Mouse (Mus musculus): ENCODE results near the gene Lck.
A peak's percentile ranks its signal among the peaks of the same experiment; 100 is the strongest.

Gene Lck

GRCm38 (mm10) chr4:129507434-129508236 is 65.8 kb downstream of the Lck start:
- DNase-seq: no peak

DNA sequence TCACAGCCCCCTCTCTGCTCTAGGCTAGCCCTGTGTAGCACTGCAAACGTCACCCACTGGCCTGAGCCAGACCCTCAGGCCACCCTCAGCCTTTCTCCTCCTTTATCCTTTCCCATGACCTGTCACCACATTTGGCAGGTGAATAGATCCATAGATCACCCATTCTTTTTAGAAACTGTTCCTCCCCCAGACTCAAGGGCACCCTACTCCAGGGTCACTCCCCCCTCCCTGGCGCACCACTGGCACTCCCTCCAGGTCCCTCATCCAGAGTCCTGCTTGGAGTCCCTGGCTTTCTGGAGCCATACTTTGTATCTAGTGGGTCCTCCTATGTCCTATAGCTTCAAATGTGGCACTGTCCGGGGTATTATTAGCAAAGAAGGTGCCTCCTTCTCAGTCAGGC is 67.9 kb downstream of the Lck start:
- DNase-seq: no peak

- no peak for DNase-seq
Observed at GRCm38 (mm10) chr4:129502901-129503444, 70.5 kb downstream of the Lck start.

GRCm38 (mm10) chr4:129502327-129502888 is 71.0 kb downstream of the Lck start:
- no peak for DNase-seq

GRCm38 (mm10) chr4:129500607-129501566 is 72.6 kb downstream of the Lck start:
- peak; percentile 75 for DNase-seq

DNA sequence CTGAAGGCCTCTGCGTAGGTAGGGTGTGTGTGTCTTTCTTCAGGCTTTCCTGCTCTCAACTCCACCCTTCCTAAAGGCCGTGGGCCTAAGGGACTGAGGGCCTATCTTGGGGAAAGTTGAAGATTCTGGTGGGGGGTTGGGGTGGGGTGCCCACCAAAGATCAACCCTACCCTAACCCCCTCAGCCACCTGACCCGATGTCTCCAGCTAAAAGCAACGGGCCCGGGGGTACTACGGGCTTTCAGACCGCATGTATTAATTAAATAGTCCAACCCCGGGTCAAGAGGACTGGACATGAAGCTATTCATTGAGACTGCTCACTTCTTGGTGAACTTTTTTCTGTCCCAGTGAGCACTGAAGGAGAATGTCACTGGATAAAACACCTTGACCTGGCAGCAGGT is 73.4 kb downstream of the Lck start:
- DNase-seq: no peak

DNA sequence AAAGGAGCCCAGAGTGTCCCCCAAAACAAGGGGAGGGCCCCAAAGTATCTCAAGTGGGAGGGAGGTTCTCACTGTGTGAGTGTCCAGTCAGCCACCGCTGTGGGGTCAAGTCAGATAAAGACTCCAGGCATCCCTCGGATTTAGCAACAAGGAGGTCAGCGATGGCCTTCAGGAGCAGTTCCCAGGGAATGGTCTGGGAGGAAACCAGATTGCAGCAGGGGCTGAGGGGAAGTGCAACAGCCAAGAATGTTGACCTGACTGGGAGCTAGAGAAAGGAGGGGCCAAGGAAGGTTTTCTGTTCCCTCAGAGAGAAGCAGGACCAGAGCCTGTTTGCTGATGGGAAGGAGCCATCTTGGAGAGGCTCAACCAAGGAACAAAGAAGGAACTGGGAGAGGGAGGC is 74.5 kb downstream of the Lck start:
- DNase-seq: no peak

All from right cerebral cortex, postnatal 25 days (tissue).